ENCODE assay signal across 15 mouse cellular contexts in genomic region chr11:89508675-89509324, GRCm38 (mm10).
A peak's percentile ranks its signal among the peaks of the same experiment; 100 is the strongest.
DNase-seq lines count a peak whose midpoint lies in the region; ATAC-seq and TF ChIP-seq lines count a peak whose summit lies in the region.
"Had no signal": no experiment of that assay in that cellular context is flagged by ENCODE, and none has a peak within 500 bp of the region (broad histone marks: within the 10 kb centered on the region; RNA-seq: fewer than 3 reads in every experiment).

No protein-coding gene starts in this region.

- TF ChIP-seq CTCF in lung, embryonic 14.5 days (IDR thresholded peaks at IDR 0.05; ENCODE audit: low read depth), result no peak

- no peaks in the 10 kb centered on the region; the same call in 1 of the 2 replicates for H3K27me3 ChIP-seq in heart, embryonic 12.5 days (replicated peaks)
- no peaks in the 10 kb centered on the region for H3K27me3 ChIP-seq in lung, embryonic 14.5 days (ENCODE audit: insufficient read depth, low read length)
- H3K27me3 ChIP-seq in embryonic facial prominence, embryonic 11.5 days (ENCODE audit: control insufficient read depth, insufficient read depth, low read length), result no peaks in the 10 kb centered on the region
- H3K27me3 ChIP-seq: embryonic facial prominence, embryonic 15.5 days; heart, embryonic 15.5 days; liver, embryonic 13.5 days had no signal

- DNase-seq in heart, adult 8-10 months (ENCODE audit: low spot score), result no peak
- peak; percentile 25 for DNase-seq in lung, embryonic 14.5 days
- no peak for DNase-seq in lung, postnatal 36 days
- DNase-seq in embryonic facial prominence, embryonic 11.5 days (ENCODE audit: low spot score), result peak; percentile 23
- DNase-seq in mesoderm, embryonic 11.5 days (ENCODE audit: low read depth, low spot score), result peak; percentile 40
- DNase-seq in B cell, adult 2 months, result no peak
- DNase-seq in testis, postnatal 14 days (ENCODE audit: low spot score), result no peak
- DNase-seq: cerebellum, adult 8-10 months; kidney, adult 11 months; liver, embryonic 13.5 days; right cerebral cortex, postnatal 4 days; thymus, postnatal 4 days had no signal

- no peak overlapping the region; the same call in 1 of the 2 replicates for H3K9ac ChIP-seq in heart, embryonic 12.5 days
- H3K9ac ChIP-seq in lung, embryonic 14.5 days, result no peak overlapping the region
- no peak overlapping the region; the same call in 1 of the 2 replicates for H3K9ac ChIP-seq in embryonic facial prominence, embryonic 11.5 days (replicated peaks; ENCODE audit: low read length)
- H3K9ac ChIP-seq: embryonic facial prominence, embryonic 15.5 days; heart, embryonic 15.5 days; liver, embryonic 13.5 days had no signal

- no peak overlapping the region for H3K4me3 ChIP-seq in heart, embryonic 12.5 days
- no peak overlapping the region for H3K4me3 ChIP-seq in lung, embryonic 14.5 days (ENCODE audit: low read depth, low read length)
- H3K4me3 ChIP-seq in embryonic facial prominence, embryonic 11.5 days (ENCODE audit: low read depth, low read length), result no peak overlapping the region
- H3K4me3 ChIP-seq: embryonic facial prominence, embryonic 15.5 days; heart, embryonic 15.5 days; liver, embryonic 13.5 days had no signal

- 16% methylated on average over 11 of the region's 11 CpGs for WGBS in heart, embryonic 12.5 days
- 26% methylated on average over 11 of the region's 11 CpGs for WGBS in lung, embryonic 14.5 days
- 11% methylated on average over 11 of the region's 11 CpGs for WGBS in embryonic facial prominence, embryonic 11.5 days

- ATAC-seq in heart, embryonic 12.5 days (ENCODE audit: insufficient number of reproducible peaks, low FRiP score), result no peak
- ATAC-seq in lung, embryonic 14.5 days (ENCODE audit: insufficient read depth), result peak; percentile 47; the same call in 1 of the 2 replicates
- ATAC-seq in embryonic facial prominence, embryonic 11.5 days (replicated peaks; ENCODE audit: insufficient number of reproducible peaks, low FRiP score, low TSS enrichment, low read depth), result 0 out of 2 replicates have a peak, but pooled peaks have one; percentile 59

- H3K4me2 ChIP-seq in heart, embryonic 12.5 days, result peak overlapping the region; percentile 34
- no peak overlapping the region for H3K4me2 ChIP-seq in lung, embryonic 14.5 days
- H3K4me2 ChIP-seq in embryonic facial prominence, embryonic 11.5 days (ENCODE audit: low read depth, low read length), result no peak overlapping the region
- H3K4me2 ChIP-seq: embryonic facial prominence, embryonic 15.5 days; heart, embryonic 15.5 days; liver, embryonic 13.5 days had no signal

- H3K4me1 ChIP-seq in heart, embryonic 12.5 days (replicated peaks), result peaks cover 4% of the 10 kb centered on the region
- H3K4me1 ChIP-seq in lung, embryonic 14.5 days (ENCODE audit: insufficient read depth), result peaks cover 3% of the 10 kb centered on the region; the same call in 1 of the 2 replicates
- H3K4me1 ChIP-seq in embryonic facial prominence, embryonic 11.5 days (ENCODE audit: control insufficient read depth, insufficient read depth, low read length), result no peaks in the 10 kb centered on the region
- H3K4me1 ChIP-seq: embryonic facial prominence, embryonic 15.5 days; heart, embryonic 15.5 days; liver, embryonic 13.5 days had no signal

- no peak overlapping the region for H3K27ac ChIP-seq in heart, embryonic 12.5 days (ENCODE audit: poor library complexity, severe bottlenecking)
- H3K27ac ChIP-seq in lung, embryonic 14.5 days (ENCODE audit: low read depth), result no peak overlapping the region
- H3K27ac ChIP-seq in embryonic facial prominence, embryonic 11.5 days (replicated peaks; ENCODE audit: low read depth, low read length), result no peak overlapping the region
- H3K27ac ChIP-seq: embryonic facial prominence, embryonic 15.5 days; heart, embryonic 15.5 days; liver, embryonic 13.5 days had no signal

- no peaks in the 10 kb centered on the region for H3K9me3 ChIP-seq in heart, embryonic 12.5 days (replicated peaks)
- H3K9me3 ChIP-seq in lung, embryonic 14.5 days (ENCODE audit: low read depth, low read length), result no peaks in the 10 kb centered on the region
- no peaks in the 10 kb centered on the region for H3K9me3 ChIP-seq in embryonic facial prominence, embryonic 11.5 days (replicated peaks; ENCODE audit: control insufficient read depth, low read length)
- H3K9me3 ChIP-seq: embryonic facial prominence, embryonic 15.5 days; heart, embryonic 15.5 days; liver, embryonic 13.5 days had no signal

- no peaks in the 10 kb centered on the region for H3K36me3 ChIP-seq in heart, embryonic 12.5 days
- H3K36me3 ChIP-seq in lung, embryonic 14.5 days (ENCODE audit: insufficient read depth), result no peaks in the 10 kb centered on the region
- H3K36me3 ChIP-seq in embryonic facial prominence, embryonic 11.5 days (replicated peaks; ENCODE audit: control insufficient read depth, insufficient read depth, low read depth, low read length), result no peaks in the 10 kb centered on the region
- H3K36me3 ChIP-seq: embryonic facial prominence, embryonic 15.5 days; heart, embryonic 15.5 days; liver, embryonic 13.5 days had no signal

Comparison
In these comparisons a context has a peak if more than half of its experiments do, and no peak if none do; other contexts are left out.
1. DNase-seq: peak in lung, embryonic 14.5 days (single experiment), embryonic facial prominence, embryonic 11.5 days (single experiment) and mesoderm, embryonic 11.5 days (single experiment); none in heart, adult 8-10 months (single experiment), lung, postnatal 36 days (single experiment), B cell, adult 2 months (0 of 2) and testis, postnatal 14 days (single experiment).